Mouse (Mus musculus): ENCODE measurements around the gene Lilr4b. TPM values are rescaled to one million over a fixed set of nuclear protein-coding genes. Genes with fewer than 3 reads are reported as not detected.

Gene Lilr4b
- polyA plus RNA-seq, 1 experiment from 2014 or later, result 0.80 TPM

DNA sequence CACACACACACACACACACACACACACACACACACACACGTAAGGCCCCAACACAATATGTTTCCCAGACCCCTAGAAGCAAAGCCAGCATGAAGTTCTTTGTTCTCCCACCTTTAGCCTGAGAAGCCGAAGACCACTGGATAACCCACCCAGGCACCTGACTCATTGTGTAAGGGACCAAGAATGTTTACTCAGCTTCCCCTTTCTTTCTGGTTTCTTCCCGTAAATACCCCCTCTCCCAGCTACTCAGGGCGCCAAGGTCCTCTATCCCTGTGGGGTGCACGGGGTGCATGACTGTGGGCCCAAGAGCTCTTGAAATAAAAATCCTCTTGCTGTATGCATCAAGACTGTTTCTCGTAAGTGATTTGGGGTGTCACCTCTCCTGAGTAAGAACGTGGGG lies 45.7 kb downstream of the Lilr4b start:
- ATAC-seq (ENCODE audit: low read depth) (no peak), DNase-seq (no peak)
- WGBS (ENCODE audit: insufficient replicate concordance), result 42% methylated on average over 7 of the region's 7 CpGs
- no peak overlapping the region for H3K9ac ChIP-seq
- no peak overlapping the region for H3K27ac ChIP-seq
- H3K4me3 ChIP-seq (replicated peaks), result no peak overlapping the region
- H3K27me3 ChIP-seq, result no peaks in the 10 kb centered on the region
- peaks cover 10% of the 10 kb centered on the region; the same call in 1 of the 2 replicates for H3K4me1 ChIP-seq (replicated peaks)
- no peaks in the 10 kb centered on the region for H3K36me3 ChIP-seq
- no peaks in the 10 kb centered on the region for H3K9me3 ChIP-seq (replicated peaks)
- no peak overlapping the region for H3K4me2 ChIP-seq

- DNase-seq (no peak), ATAC-seq (ENCODE audit: low read depth) (no peak)
- Histone ChIP-seq H3K9ac (no peak overlapping the region), H3K4me3 (replicated peaks) (no peak overlapping the region), H3K9me3 (replicated peaks) (no peaks in the 10 kb centered on the region), H3K4me2 (no peak overlapping the region), H3K36me3 (no peaks in the 10 kb centered on the region), H3K27me3 (no peaks in the 10 kb centered on the region), H3K27ac (no peak overlapping the region), H3K4me1 (replicated peaks) (peaks cover 10% of the 10 kb centered on the region; the same call in 1 of the 2 replicates)
- 67% methylated on average over 4 of the region's 4 CpGs for WGBS (ENCODE audit: insufficient replicate concordance)
These were observed 46.2 kb downstream of the Lilr4b start for GRCm38 (mm10) chr10:51526633-51527032.

DNA sequence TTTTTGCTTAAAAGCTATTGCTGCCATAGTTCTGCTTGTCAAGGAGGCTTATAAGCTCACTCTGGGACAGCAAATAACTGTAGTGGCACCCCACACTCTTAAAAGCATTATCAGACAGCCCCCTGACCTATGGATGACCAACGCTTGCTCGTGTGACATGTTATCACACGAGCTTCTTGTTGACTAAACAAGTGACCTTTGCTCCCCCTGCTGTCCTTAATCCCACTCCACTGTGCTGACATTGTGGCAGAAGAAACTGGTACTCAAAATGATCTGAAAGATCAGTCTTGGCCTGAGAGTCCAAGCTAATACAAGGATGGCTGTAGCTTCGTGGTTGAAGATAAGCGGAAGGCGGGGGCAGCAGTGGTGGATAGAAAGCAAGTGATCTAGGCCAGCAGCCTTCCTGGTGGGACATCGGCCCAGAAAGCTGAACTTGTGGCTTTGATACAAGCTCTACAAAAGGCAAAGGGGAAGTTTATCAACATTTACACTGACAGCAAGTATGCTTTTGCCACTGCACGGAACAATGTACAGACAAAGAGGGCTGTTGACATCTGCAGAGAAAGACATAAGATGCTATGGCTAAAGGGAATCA lies 48.5 kb downstream of the Lilr4b start:
- WGBS (ENCODE audit: insufficient replicate concordance), result 9% methylated on average over 8 of the region's 8 CpGs
- Histone ChIP-seq H3K9ac (no peak overlapping the region), H3K4me2 (no peak overlapping the region), H3K27me3 (no peaks in the 10 kb centered on the region), H3K9me3 (replicated peaks) (no peaks in the 10 kb centered on the region), H3K4me3 (replicated peaks) (no peak overlapping the region), H3K36me3 (no peaks in the 10 kb centered on the region), H3K4me1 (replicated peaks) (peaks cover 10% of the 10 kb centered on the region; the same call in 1 of the 2 replicates), H3K27ac (no peak overlapping the region)
- ATAC-seq (ENCODE audit: low read depth) (peak; percentile 31; the same call in 1 of the 2 replicates), DNase-seq (peak; percentile 2)

DNA sequence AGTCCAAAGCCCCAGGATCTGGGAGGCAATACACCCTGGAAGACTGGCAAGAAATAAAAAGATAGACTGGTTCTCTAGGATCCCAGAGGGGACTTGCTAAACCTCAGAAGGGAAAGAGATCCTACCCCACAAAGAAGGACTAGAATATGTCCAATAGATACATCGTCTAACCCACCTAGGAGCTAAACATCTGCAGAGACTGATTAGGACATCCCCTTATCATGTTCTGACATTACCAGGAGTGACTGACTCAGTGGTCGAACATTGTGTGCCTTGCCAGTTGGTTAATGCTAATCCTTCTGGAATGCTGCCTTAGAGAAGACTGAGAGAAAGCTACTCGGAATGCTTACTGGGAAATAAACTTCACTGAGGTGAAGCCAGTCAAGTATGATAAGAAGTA lies 49.1 kb downstream of the Lilr4b start:
- Histone ChIP-seq H3K4me3 (replicated peaks) (no peak overlapping the region), H3K36me3 (no peaks in the 10 kb centered on the region), H3K9me3 (replicated peaks) (no peaks in the 10 kb centered on the region), H3K4me1 (replicated peaks) (peaks cover 10% of the 10 kb centered on the region; the same call in 1 of the 2 replicates), H3K27me3 (no peaks in the 10 kb centered on the region), H3K4me2 (no peak overlapping the region), H3K27ac (no peak overlapping the region), H3K9ac (no peak overlapping the region)
- no peak for DNase-seq
- 26% methylated on average over 3 of the region's 3 CpGs for WGBS (ENCODE audit: insufficient replicate concordance)
- ATAC-seq (ENCODE audit: low read depth), result no peak

- Histone ChIP-seq H3K9me3 (replicated peaks) (no peaks in the 10 kb centered on the region), H3K4me3 (replicated peaks) (no peak overlapping the region), H3K36me3 (no peaks in the 10 kb centered on the region), H3K4me2 (no peak overlapping the region), H3K4me1 (replicated peaks) (peaks cover 10% of the 10 kb centered on the region; the same call in 1 of the 2 replicates), H3K27me3 (no peaks in the 10 kb centered on the region), H3K27ac (no peak overlapping the region), H3K9ac (no peak overlapping the region)
- DNase-seq, result no peak
- no peak for ATAC-seq (ENCODE audit: low read depth)
- 68% methylated on average over 7 of the region's 7 CpGs for WGBS (ENCODE audit: insufficient replicate concordance)
These were observed 50.4 kb downstream of the Lilr4b start for GRCm38 (mm10) chr10:51530813-51531212.

Other genes with a start within 250 kb of the Lilr4b start
- 0.60 and 0.67 TPM in 2 replicates for gene Gm49339, start within 50 bp of the Lilr4b start, polyA plus RNA-seq (2015; fragmentation: Nextera tagmentation; extraction: Ambion mirVana)
- 3.0 and 3.9 TPM in 2 replicates for gene Lilrb4a, start 10.3 kb downstream of the Lilr4b start, polyA plus RNA-seq (2015; fragmentation: Nextera tagmentation; extraction: Ambion mirVana)
- not detected in 2 replicates for gene Fam162b, start 109.9 kb downstream of the Lilr4b start, polyA plus RNA-seq (2015; fragmentation: Nextera tagmentation; extraction: Ambion mirVana)
- not detected in 2 replicates for gene Gprc6a, start 150.8 kb downstream of the Lilr4b start, polyA plus RNA-seq (2015; fragmentation: Nextera tagmentation; extraction: Ambion mirVana)
- not detected in 2 replicates for gene Rfx6, start 197.1 kb downstream of the Lilr4b start, polyA plus RNA-seq (2015; fragmentation: Nextera tagmentation; extraction: Ambion mirVana)